Mouse (Mus musculus) intestine, embryonic 14.5 days (tissue): ENCODE results near the gene Capn9. TPM values are rescaled to one million over a fixed set of nuclear protein-coding genes. Genes with fewer than 3 reads are reported as not detected.

Experiments used
- ATAC-seq: fragments of 200-750 bp; cut with Nextera tagmentation; replicated peaks from 2 replicates; pipeline ENCODE4 v1.8.0; 2017; ENCODE audit warnings: low read depth, moderate number of reproducible peaks, moderate TSS enrichment, moderate library complexity; ENCODE audit not compliant: low FRiP score, low TSS enrichment
- DNase-seq: peaks from one replicate; pipeline ENCODE4 v3.0.0-alpha.2; 2018; ENCODE audit warnings: low spot score
- H3K27ac ChIP-seq: fragments of 300-500 bp; sonication (generic); 2 replicates; pipeline ENCODE4 v1.5.1; 2014; ENCODE audit warnings: low read depth, mild to moderate bottlenecking, control low read depth
- H3K27me3 ChIP-seq: fragments of 300-500 bp; sonication (generic); replicated peaks from 2 replicates; pipeline ENCODE4 v1.6.1; 2014; ENCODE audit warnings: low read length, control low read depth; ENCODE audit not compliant: control insufficient read depth, insufficient read depth
- H3K36me3 ChIP-seq: fragments of 300-500 bp; sonication (generic); 2 replicates; pipeline ENCODE4 v1.6.1; 2014; ENCODE audit warnings: low read length, control low read depth; ENCODE audit not compliant: control insufficient read depth, insufficient read depth
- H3K4me1 ChIP-seq: fragments of 300-500 bp; sonication (generic); replicated peaks from 2 replicates; pipeline ENCODE4 v1.6.1; 2014; ENCODE audit warnings: low read length, control low read depth, mixed read lengths; ENCODE audit not compliant: control insufficient read depth, insufficient read depth
- H3K4me2 ChIP-seq: fragments of 300-500 bp; sonication (generic); 2 replicates; pipeline ENCODE4 v1.6.1; 2014; ENCODE audit warnings: low read length
- H3K4me3 ChIP-seq: fragments of 300-500 bp; sonication (generic); 2 replicates; pipeline ENCODE4 v1.5.1; 2014; ENCODE audit warnings: low read depth, low read length, control low read depth, mixed read lengths
- H3K9ac ChIP-seq: fragments of 300-500 bp; sonication (generic); 2 replicates; pipeline ENCODE4 v1.6.1; 2014; ENCODE audit warnings: mild to moderate bottlenecking, low read length
- H3K9me3 ChIP-seq: fragments of 300-500 bp; sonication (generic); 2 replicates; pipeline ENCODE4 v1.6.1; 2016; ENCODE audit warnings: low read length, control low read depth; ENCODE audit not compliant: control insufficient read depth
- WGBS: fragments of 180-500 bp; shearing (Covaris S2); extraction: QIAGEN DNeasy Blood & Tissue Kit; methylation state at CpG from one replicate; pipeline ENCODE4 v1.1.7; 2014; 5-methylcytosine and 5-hydroxymethylcytosine counted together
- polyA plus RNA-seq: library from polyadenylated mRNA; unstranded; fragments of >200 nt; fragmentation: Nextera tagmentation; extraction: Ambion mirVana; gene quantifications from 2 replicates; pipeline ENCODE4 v1.2.1, GENCODE M21; 2014

The Capn9 gene
- polyA plus RNA-seq, 1 experiment from 2014 or later, result 0.15 TPM

DNA sequence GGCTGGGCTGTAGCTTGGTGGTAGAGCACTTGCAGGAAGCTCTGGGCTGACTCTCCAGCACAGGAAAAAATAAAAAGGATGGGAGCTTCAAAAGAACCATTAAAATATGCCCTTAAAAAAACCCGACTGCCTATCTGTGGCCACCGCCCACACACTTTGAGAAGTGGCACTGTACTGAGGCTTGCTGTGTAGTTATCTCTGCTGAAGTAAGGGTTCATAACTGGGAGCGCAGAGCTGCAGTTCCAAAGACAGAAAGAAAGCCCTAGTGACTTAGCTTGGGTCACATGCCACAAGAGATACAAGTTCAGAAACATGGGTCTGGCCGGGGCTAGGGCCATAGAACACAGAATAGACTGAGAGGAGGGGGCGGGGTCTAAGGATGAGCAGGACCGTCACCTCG lies 82.0 kb downstream of the Capn9 start:
- no peak overlapping the region for H3K9ac ChIP-seq
- DNase-seq (no peak), ATAC-seq (no peak)
- no peak overlapping the region for H3K4me2 ChIP-seq
- WGBS, result 78% methylated on average over 7 of the region's 7 CpGs
- H3K27ac ChIP-seq, result peak overlapping the region; percentile 23; the same call in 1 of the 2 replicates
- H3K27me3 ChIP-seq, result no peaks in the 10 kb centered on the region
- no peaks in the 10 kb centered on the region for H3K9me3 ChIP-seq
- 0 out of 2 replicates have a peak, but pooled peaks cover 4% of the 10 kb centered on the region for H3K36me3 ChIP-seq
- H3K4me3 ChIP-seq, result no peak overlapping the region
- H3K4me1 ChIP-seq, result peaks cover 55% of the 10 kb centered on the region

DNA sequence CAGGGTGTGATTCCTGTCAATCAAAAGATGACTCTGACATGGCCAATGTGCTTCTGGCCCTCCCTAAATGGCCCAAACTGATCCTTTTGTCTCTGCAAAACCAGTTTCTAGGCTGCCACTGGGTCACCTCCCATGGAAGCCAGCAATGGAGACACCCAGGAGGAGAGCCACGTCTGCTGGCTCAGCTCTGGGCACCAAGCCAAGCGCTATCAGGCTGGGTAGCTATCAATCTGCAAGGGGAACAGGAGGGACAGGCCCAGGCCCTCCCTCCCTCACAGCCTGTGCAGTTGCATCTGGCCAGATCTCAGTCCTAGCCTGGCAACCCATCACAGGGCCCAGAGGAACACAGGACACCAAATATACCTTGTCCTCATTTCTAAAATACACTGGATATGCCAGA lies 82.5 kb downstream of the Capn9 start:
- 36% methylated on average over 2 of the region's 2 CpGs for WGBS
- Histone ChIP-seq H3K27ac (peak overlapping the region; percentile 23; the same call in 1 of the 2 replicates), H3K27me3 (no peaks in the 10 kb centered on the region), H3K4me3 (no peak overlapping the region), H3K4me1 (peaks cover 51% of the 10 kb centered on the region), H3K9me3 (no peaks in the 10 kb centered on the region), H3K36me3 (0 out of 2 replicates have a peak, but pooled peaks cover 4% of the 10 kb centered on the region), H3K9ac (no peak overlapping the region), H3K4me2 (no peak overlapping the region)
- DNase-seq (peak; percentile 64), ATAC-seq (0 out of 2 replicates have a peak, but pooled peaks have one; percentile 17)

- H3K9ac ChIP-seq, result peak overlapping the region; percentile 92
- H3K9me3 ChIP-seq, result no peaks in the 10 kb centered on the region
- no peak for ATAC-seq
- H3K4me1 ChIP-seq, result peaks cover 34% of the 10 kb centered on the region
- H3K36me3 ChIP-seq, result no peaks in the 10 kb centered on the region
- 23% methylated on average over 9 of the region's 9 CpGs for WGBS
- H3K27ac ChIP-seq, result peak overlapping the region; percentile 92; the same call in 1 of the 2 replicates
- DNase-seq, result peak; percentile 55
- H3K4me3 ChIP-seq, result peak overlapping the region; percentile 80
- H3K4me2 ChIP-seq, result peak overlapping the region; percentile 86
- no peaks in the 10 kb centered on the region for H3K27me3 ChIP-seq
Observed at GRCm38 (mm10) chr8:124661781-124662180, 85.9 kb downstream of the Capn9 start.

- Histone ChIP-seq H3K4me2 (peak overlapping the region; percentile 86), H3K27ac (peak overlapping the region; percentile 92), H3K4me1 (peaks cover 34% of the 10 kb centered on the region), H3K9me3 (no peaks in the 10 kb centered on the region), H3K27me3 (no peaks in the 10 kb centered on the region), H3K9ac (peak overlapping the region; percentile 92), H3K4me3 (peak overlapping the region; percentile 80), H3K36me3 (no peaks in the 10 kb centered on the region)
- peak; percentile 74 for DNase-seq
- WGBS, result 0% methylated on average over 47 of the region's 49 CpGs
- peak; percentile 41; the same call in 1 of the 2 replicates for ATAC-seq
Observed at GRCm38 (mm10) chr8:124662446-124663111, 86.7 kb downstream of the Capn9 start.

DNA sequence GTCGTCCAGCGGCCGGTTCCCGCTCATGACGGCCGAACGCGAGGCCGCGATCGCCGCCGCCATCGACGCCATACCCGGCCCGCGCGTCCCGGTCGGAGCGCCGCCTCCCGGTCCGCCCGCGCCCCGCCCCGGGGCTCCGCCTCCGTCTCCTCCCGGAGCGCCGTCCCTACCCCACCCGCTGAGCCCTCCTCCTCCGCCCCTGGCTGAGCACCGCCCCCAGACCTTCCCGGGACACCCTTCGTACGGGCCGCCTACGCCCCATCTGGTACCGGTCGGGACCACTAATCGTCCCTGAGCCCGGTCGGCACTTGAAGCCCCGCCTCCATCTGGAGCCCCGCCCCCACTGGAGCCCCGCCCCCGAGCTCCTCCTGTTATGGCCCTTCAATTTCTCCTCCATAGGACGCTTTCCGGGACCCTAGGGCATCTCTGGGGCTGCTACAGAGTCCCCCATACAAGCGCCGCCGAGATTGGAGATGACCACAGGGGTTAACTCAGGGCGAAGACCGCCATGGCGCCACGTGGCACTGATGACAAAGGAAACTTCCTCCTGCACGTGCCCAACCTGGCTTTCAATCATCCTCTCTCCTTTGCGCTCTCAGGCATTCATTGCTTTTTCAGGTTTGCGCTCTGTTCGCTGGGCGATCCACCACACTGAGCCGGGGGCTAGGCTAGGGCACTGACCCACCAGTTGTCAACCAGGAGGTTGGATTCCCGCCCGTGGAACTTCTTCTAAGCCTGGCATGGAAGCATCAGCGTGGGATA lies 87.4 kb downstream of the Capn9 start, which contains the start of gene 2310022B05Rik:
TSS of gene 2310022B05Rik (minus strand) at position 258 of the 762 bp plus-strand sequence.
- peaks cover 33% of the 10 kb centered on the region for H3K4me1 ChIP-seq
- peak; percentile 94 for ATAC-seq
- peak within 1 kb of the TSS; percentile 92 for H3K9ac ChIP-seq
- peak; percentile 99 for DNase-seq
- WGBS, result 1% methylated on average over 56 of the region's 69 CpGs
- H3K27ac ChIP-seq, result peak within 1 kb of the TSS; percentile 92
- peak within 1 kb of the TSS; percentile 80 for H3K4me3 ChIP-seq
- H3K9me3 ChIP-seq, result no peaks in the 10 kb centered on the region
- H3K27me3 ChIP-seq, result no peaks in the 10 kb centered on the region
- H3K36me3 ChIP-seq, result no peaks in the 10 kb centered on the region
- peak within 1 kb of the TSS; percentile 86 for H3K4me2 ChIP-seq

- DNase-seq (no peak), ATAC-seq (no peak)
- Histone ChIP-seq H3K4me2 (peak overlapping the region; percentile 86), H3K27me3 (no peaks in the 10 kb centered on the region), H3K27ac (peak overlapping the region; percentile 92), H3K9ac (peak overlapping the region; percentile 92), H3K4me3 (peak overlapping the region; percentile 80), H3K9me3 (no peaks in the 10 kb centered on the region), H3K4me1 (peaks cover 28% of the 10 kb centered on the region), H3K36me3 (no peaks in the 10 kb centered on the region)
- 39% methylated on average over 4 of the region's 4 CpGs for WGBS
Observed at GRCm38 (mm10) chr8:124663874-124664230, 87.9 kb downstream of the Capn9 start.

DNA sequence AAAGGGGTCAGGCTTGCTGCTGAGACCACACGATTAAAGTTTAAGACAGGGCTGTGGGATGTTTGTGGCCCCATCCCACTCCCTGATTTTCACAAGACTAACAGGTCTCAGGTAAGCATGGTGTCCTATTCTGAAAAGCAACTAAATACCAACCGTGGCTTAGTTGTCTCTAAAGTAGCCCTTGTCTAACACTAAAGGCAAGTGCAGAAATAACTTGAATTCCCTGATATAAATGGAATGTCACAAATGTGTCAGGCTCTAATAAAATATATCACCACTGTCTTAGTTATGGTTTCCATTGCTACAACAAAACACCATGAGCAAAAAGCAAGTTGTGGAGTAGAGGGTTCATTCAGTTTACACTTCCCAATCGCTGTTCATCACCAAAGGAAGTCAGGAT lies 88.5 kb downstream of the Capn9 start:
- H3K9me3 ChIP-seq, result no peaks in the 10 kb centered on the region
- peaks cover 28% of the 10 kb centered on the region for H3K4me1 ChIP-seq
- no peak overlapping the region for H3K9ac ChIP-seq
- no peaks in the 10 kb centered on the region for H3K27me3 ChIP-seq
- no peak for DNase-seq
- ATAC-seq, result no peak
- 51% methylated on average over 3 of the region's 3 CpGs for WGBS
- no peak overlapping the region for H3K4me3 ChIP-seq
- peak overlapping the region; percentile 92; the same call in 1 of the 2 replicates for H3K27ac ChIP-seq
- H3K36me3 ChIP-seq, result no peaks in the 10 kb centered on the region
- no peak overlapping the region for H3K4me2 ChIP-seq
